Comparison of ENCODE assay signal across 20 mouse cellular contexts in genomic region chr5:112841850-112842249, GRCm38 (mm10). TPM values are rescaled to one million over a fixed set of nuclear protein-coding genes. Genes with fewer than 3 reads are reported as not detected.
"Had no signal": no experiment of that assay in that cellular context is flagged by ENCODE, and none has a peak within 500 bp of the region (broad histone marks: within the 10 kb centered on the region; RNA-seq: fewer than 3 reads in every experiment).

No protein-coding gene starts in this region.

- H3K27ac ChIP-seq: kidney, embryonic 15.5 days; left cerebral cortex, adult 2 months; liver, embryonic 13.5 days; neural tube, embryonic 12.5 days; neural tube, embryonic 15.5 days; stomach, embryonic 15.5 days had no signal

- H3K4me1 ChIP-seq: liver, embryonic 13.5 days; stomach, embryonic 15.5 days had no signal

- H3K9me3 ChIP-seq: kidney, embryonic 15.5 days; liver, embryonic 13.5 days; neural tube, embryonic 12.5 days; neural tube, embryonic 15.5 days; stomach, embryonic 15.5 days had no signal

- H3K9ac ChIP-seq: kidney, embryonic 15.5 days; liver, embryonic 13.5 days; neural tube, embryonic 12.5 days; neural tube, embryonic 15.5 days; stomach, embryonic 15.5 days had no signal

- DNase-seq: kidney, adult 11 months; kidney, adult 8-10 months; kidney, postnatal 10 days; layer of hippocampus, adult 9-11 months; liver, embryonic 13.5 days; lung, adult 2 months; lung, postnatal 14 days; lung, postnatal 4 days; right cerebral cortex, adult 18-20 months; right cerebral cortex, postnatal 14 days; right cerebral cortex, postnatal 4 days; thymus, adult 2 months; thymus, postnatal 14 days; thymus, postnatal 4 days had no signal

- H3K4me3 ChIP-seq: kidney, embryonic 15.5 days; left cerebral cortex, adult 2 months; liver, embryonic 13.5 days; neural tube, embryonic 12.5 days; neural tube, embryonic 15.5 days; stomach, embryonic 15.5 days had no signal

- H3K27me3 ChIP-seq: liver, embryonic 13.5 days; neural tube, embryonic 12.5 days; neural tube, embryonic 15.5 days; stomach, embryonic 15.5 days had no signal

- H3K4me2 ChIP-seq: kidney, embryonic 15.5 days; liver, embryonic 13.5 days; neural tube, embryonic 12.5 days; neural tube, embryonic 15.5 days; stomach, embryonic 15.5 days had no signal

- H3K36me3 ChIP-seq: kidney, embryonic 15.5 days; liver, embryonic 13.5 days; neural tube, embryonic 12.5 days; neural tube, embryonic 15.5 days; stomach, embryonic 15.5 days had no signal

RNA-seq across cellular contexts. Expression of gene Myo18b, which starts 54.3 kb away (rescaled TPM):
- total RNA-seq: megakaryocyte-erythroid progenitor cell, adult 5-6 weeks had no signal
